Mouse (Mus musculus): Measurements from ENCODE around the gene Rbfox2. TPM values are rescaled to one million over a fixed set of nuclear protein-coding genes. Genes with fewer than 3 reads are reported as not detected.

Rbfox2 gene
- polyA plus RNA-seq, 1 experiment = 78.3 TPM

DNA sequence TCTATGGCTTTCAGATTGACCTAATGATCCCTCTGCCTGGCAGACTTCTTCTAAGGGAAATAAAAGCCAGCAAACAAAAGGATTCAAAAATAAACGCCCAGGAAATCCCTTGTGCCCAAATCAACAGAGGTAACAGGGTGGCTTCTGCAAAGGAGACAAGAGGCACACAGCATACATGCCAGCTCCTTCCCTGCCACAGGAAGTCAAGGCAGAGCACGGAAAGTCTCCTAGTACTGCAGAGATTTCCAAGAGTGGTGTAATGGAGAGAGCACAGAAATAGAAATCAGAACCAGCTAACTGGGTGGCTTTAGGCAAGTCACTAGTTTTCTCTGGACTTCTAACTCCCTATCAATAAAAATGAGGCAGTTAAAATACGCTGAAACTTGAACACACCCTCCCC, 1.8 kb downstream of the Rbfox2 start:
- TF ChIP-seq POLR2A (IDR thresholded peaks at IDR 0.05; ENCODE audit: insufficient read depth, low read length) (no peak), CTCF (IDR thresholded peaks at IDR 0.05; ENCODE audit: low read depth, low read length) (no peak), EP300 (IDR thresholded peaks at IDR 0.05; ENCODE audit: insufficient read depth, low read depth, low read length) (no peak)
- Histone ChIP-seq H3K27ac (ENCODE audit: insufficient read depth, low read length) (no peak overlapping the region), H3K4me3 (ENCODE audit: low read depth, low read length) (peak overlapping the region; percentile 48), H3K27me3 (ENCODE audit: control insufficient read depth, insufficient read depth, low read length, poor library complexity, severe bottlenecking) (no peaks in the 10 kb centered on the region), H3K9me3 (replicated peaks; ENCODE audit: control insufficient read depth, insufficient read depth, low read length, poor library complexity, severe bottlenecking) (no peaks in the 10 kb centered on the region), H3K4me1 (ENCODE audit: control insufficient read depth, insufficient read depth, low read length) (peaks cover 3% of the 10 kb centered on the region), H3K36me3 (ENCODE audit: control insufficient read depth, insufficient read depth, low read length, poor library complexity, severe bottlenecking) (peaks cover 7% of the 10 kb centered on the region; the same call in 1 of the 2 replicates), H3K9ac (ENCODE audit: low read depth, poor library complexity, severe bottlenecking) (peak overlapping the region; percentile 94)

GRCm38 (mm10) chr15:77301122-77301521, 5.7 kb downstream of the Rbfox2 start:
- no peaks in the 10 kb centered on the region for H3K9me3 ChIP-seq (replicated peaks; ENCODE audit: control insufficient read depth, insufficient read depth, low read length, poor library complexity, severe bottlenecking)
- TF ChIP-seq POLR2A (IDR thresholded peaks at IDR 0.05; ENCODE audit: insufficient read depth, low read length) = no peak
- no peak for TF ChIP-seq EP300 (IDR thresholded peaks at IDR 0.05; ENCODE audit: insufficient read depth, low read depth, low read length)
- no peak for TF ChIP-seq CTCF (IDR thresholded peaks at IDR 0.05; ENCODE audit: low read depth, low read length)
- H3K36me3 ChIP-seq (ENCODE audit: control insufficient read depth, insufficient read depth, low read length, poor library complexity, severe bottlenecking) = peaks cover 10% of the 10 kb centered on the region
- H3K27ac ChIP-seq (ENCODE audit: insufficient read depth, low read length) = no peak overlapping the region
- H3K9ac ChIP-seq (ENCODE audit: low read depth, poor library complexity, severe bottlenecking) = no peak overlapping the region
- H3K27me3 ChIP-seq (ENCODE audit: control insufficient read depth, insufficient read depth, low read length, poor library complexity, severe bottlenecking) = no peaks in the 10 kb centered on the region
- H3K4me1 ChIP-seq (ENCODE audit: control insufficient read depth, insufficient read depth, low read length) = peaks cover 4% of the 10 kb centered on the region
- H3K4me3 ChIP-seq (ENCODE audit: low read depth, low read length) = no peak overlapping the region

GRCm38 (mm10) chr15:77298564-77298963, 8.2 kb downstream of the Rbfox2 start:
- H3K9me3 ChIP-seq (replicated peaks; ENCODE audit: control insufficient read depth, insufficient read depth, low read length, poor library complexity, severe bottlenecking) = no peaks in the 10 kb centered on the region
- TF ChIP-seq POLR2A (IDR thresholded peaks at IDR 0.05; ENCODE audit: insufficient read depth, low read length) = no peak
- no peak for TF ChIP-seq CTCF (IDR thresholded peaks at IDR 0.05; ENCODE audit: low read depth, low read length)
- no peak for TF ChIP-seq EP300 (IDR thresholded peaks at IDR 0.05; ENCODE audit: insufficient read depth, low read depth, low read length)

GRCm38 (mm10) chr15:77296635-77297034, 10.2 kb downstream of the Rbfox2 start:
- Histone ChIP-seq H3K27me3 (ENCODE audit: control insufficient read depth, insufficient read depth, low read length, poor library complexity, severe bottlenecking) (no peaks in the 10 kb centered on the region), H3K9ac (ENCODE audit: low read depth, poor library complexity, severe bottlenecking) (no peak overlapping the region), H3K4me1 (ENCODE audit: control insufficient read depth, insufficient read depth, low read length) (peaks cover 2% of the 10 kb centered on the region), H3K4me3 (ENCODE audit: low read depth, low read length) (no peak overlapping the region), H3K9me3 (replicated peaks; ENCODE audit: control insufficient read depth, insufficient read depth, low read length, poor library complexity, severe bottlenecking) (no peaks in the 10 kb centered on the region), H3K27ac (ENCODE audit: insufficient read depth, low read length) (no peak overlapping the region), H3K36me3 (ENCODE audit: control insufficient read depth, insufficient read depth, low read length, poor library complexity, severe bottlenecking) (peaks cover 9% of the 10 kb centered on the region)
- TF ChIP-seq EP300 (IDR thresholded peaks at IDR 0.05; ENCODE audit: insufficient read depth, low read depth, low read length) = no peak
- no peak for TF ChIP-seq POLR2A (IDR thresholded peaks at IDR 0.05; ENCODE audit: insufficient read depth, low read length)
- no peak for TF ChIP-seq CTCF (IDR thresholded peaks at IDR 0.05; ENCODE audit: low read depth, low read length)

More at GRCm38 (mm10) chr15:77298564-77298963, 8.2 kb downstream of the Rbfox2 start:
- no peak overlapping the region for H3K4me3 ChIP-seq (ENCODE audit: low read depth, low read length)
- H3K27me3 ChIP-seq (ENCODE audit: control insufficient read depth, insufficient read depth, low read length, poor library complexity, severe bottlenecking) = no peaks in the 10 kb centered on the region
- peaks cover 10% of the 10 kb centered on the region for H3K36me3 ChIP-seq (ENCODE audit: control insufficient read depth, insufficient read depth, low read length, poor library complexity, severe bottlenecking)
- peaks cover 2% of the 10 kb centered on the region for H3K4me1 ChIP-seq (ENCODE audit: control insufficient read depth, insufficient read depth, low read length)
- H3K9ac ChIP-seq (ENCODE audit: low read depth, poor library complexity, severe bottlenecking) = no peak overlapping the region
- H3K27ac ChIP-seq (ENCODE audit: insufficient read depth, low read length) = no peak overlapping the region

DNA sequence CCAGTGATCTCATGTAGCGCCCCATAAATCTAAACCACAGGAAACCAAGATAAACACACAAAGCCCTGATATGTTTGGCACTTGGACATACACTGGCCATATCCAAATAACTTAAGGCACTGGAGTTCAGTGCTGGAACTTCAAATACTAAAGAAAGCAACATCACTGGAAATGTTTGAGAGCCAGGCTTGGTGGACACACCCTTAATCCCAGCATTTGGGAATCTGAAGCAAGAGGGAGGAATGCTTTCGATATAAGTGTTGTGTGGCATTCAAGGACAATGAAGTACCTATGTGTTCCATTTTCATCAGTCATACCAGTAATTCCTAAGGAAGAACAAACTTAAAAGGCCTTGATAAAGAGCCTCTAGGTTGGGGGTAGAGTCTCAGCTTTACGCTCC, 13.3 kb downstream of the Rbfox2 start:
- H3K9me3 ChIP-seq (replicated peaks; ENCODE audit: control insufficient read depth, insufficient read depth, low read length, poor library complexity, severe bottlenecking) = no peaks in the 10 kb centered on the region; the same call in 1 of the 2 replicates
- no peaks in the 10 kb centered on the region for H3K27me3 ChIP-seq (ENCODE audit: control insufficient read depth, insufficient read depth, low read length, poor library complexity, severe bottlenecking)
- no peak overlapping the region for H3K4me3 ChIP-seq (ENCODE audit: low read depth, low read length)
- H3K9ac ChIP-seq (ENCODE audit: low read depth, poor library complexity, severe bottlenecking) = no peak overlapping the region
- H3K4me1 ChIP-seq (ENCODE audit: control insufficient read depth, insufficient read depth, low read length) = no peaks in the 10 kb centered on the region
- TF ChIP-seq EP300 (IDR thresholded peaks at IDR 0.05; ENCODE audit: insufficient read depth, low read depth, low read length) = no peak
- no peak overlapping the region for H3K27ac ChIP-seq (ENCODE audit: insufficient read depth, low read length)
- H3K36me3 ChIP-seq (ENCODE audit: control insufficient read depth, insufficient read depth, low read length, poor library complexity, severe bottlenecking) = no peaks in the 10 kb centered on the region; the same call in 1 of the 2 replicates

DNA sequence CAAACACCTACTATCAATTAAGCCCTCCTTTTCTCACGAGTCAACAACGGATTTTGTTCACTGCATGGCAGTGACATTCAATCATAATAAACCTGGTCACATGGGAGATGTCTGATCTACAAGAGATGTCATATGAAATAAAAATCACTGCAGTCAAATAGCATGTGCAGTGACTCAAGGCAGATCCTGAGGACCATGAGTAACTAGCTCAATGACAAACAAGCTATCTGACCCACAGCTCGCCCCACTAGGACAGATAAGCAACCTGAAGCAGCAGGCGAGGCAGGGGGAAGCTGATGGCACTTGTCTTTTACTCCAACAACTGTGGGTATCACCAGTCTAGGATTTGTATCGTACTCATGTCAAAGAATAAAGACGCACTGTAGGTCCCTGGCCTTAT, 14.4 kb downstream of the Rbfox2 start:
- Histone ChIP-seq H3K27me3 (ENCODE audit: control insufficient read depth, insufficient read depth, low read length, poor library complexity, severe bottlenecking) (no peaks in the 10 kb centered on the region), H3K36me3 (ENCODE audit: control insufficient read depth, insufficient read depth, low read length, poor library complexity, severe bottlenecking) (no peaks in the 10 kb centered on the region; the same call in 1 of the 2 replicates), H3K9ac (ENCODE audit: low read depth, poor library complexity, severe bottlenecking) (no peak overlapping the region), H3K4me1 (ENCODE audit: control insufficient read depth, insufficient read depth, low read length) (no peaks in the 10 kb centered on the region), H3K27ac (ENCODE audit: insufficient read depth, low read length) (no peak overlapping the region), H3K9me3 (replicated peaks; ENCODE audit: control insufficient read depth, insufficient read depth, low read length, poor library complexity, severe bottlenecking) (no peaks in the 10 kb centered on the region; the same call in 1 of the 2 replicates), H3K4me3 (ENCODE audit: low read depth, low read length) (no peak overlapping the region)
- TF ChIP-seq CTCF (IDR thresholded peaks at IDR 0.05; ENCODE audit: low read depth, low read length) (no peak), EP300 (IDR thresholded peaks at IDR 0.05; ENCODE audit: insufficient read depth, low read depth, low read length) (no peak), POLR2A (IDR thresholded peaks at IDR 0.05; ENCODE audit: insufficient read depth, low read length) (no peak)
